In the genomic region with DNA sequence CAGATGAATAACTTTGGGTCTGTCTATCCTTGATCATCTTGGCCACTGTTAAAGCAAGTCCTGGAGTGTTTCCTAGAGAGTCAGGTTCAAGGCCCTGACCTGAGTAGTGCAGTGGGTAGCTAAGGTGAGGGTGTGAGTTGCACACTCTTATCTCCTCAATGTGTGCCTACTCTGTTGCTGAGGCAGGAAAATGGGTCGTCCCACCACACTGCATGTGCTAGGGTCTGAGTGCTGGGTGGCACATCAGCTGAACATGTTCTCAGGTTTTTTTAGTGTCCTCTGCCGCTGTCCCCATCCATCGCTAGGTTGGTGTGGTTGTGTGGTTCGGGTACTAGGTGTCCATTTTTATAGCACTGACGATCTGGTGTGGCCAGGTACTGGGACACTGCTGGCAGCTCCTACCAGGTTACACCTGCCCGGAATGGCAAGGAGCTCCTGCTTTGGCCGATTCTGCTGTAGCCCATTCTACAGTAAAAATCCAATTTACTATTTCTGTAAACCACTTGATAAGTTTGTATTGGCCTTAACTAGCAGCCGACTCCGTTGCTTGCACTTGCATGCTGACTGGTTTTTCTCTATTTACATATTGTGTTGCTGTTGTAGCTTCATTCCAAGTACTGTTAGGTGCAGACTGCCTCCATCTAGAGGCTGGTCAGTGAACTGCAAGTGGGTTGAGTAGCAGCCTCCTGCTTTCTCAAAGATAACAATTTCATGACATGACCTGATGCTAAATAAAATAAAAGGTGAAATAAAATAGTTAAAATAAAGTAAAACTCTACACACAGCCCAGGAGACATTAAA, we compare ENCODE assay signal across 8 mouse cellular contexts.
A peak's percentile ranks its signal among the peaks of the same experiment; 100 is the strongest.
DNase-seq lines count a peak whose midpoint lies in the region; ATAC-seq lines count a peak whose summit lies in the region.

No protein-coding gene starts in this region.

- no peaks in the 10 kb centered on the region for H3K9me3 ChIP-seq in forebrain, embryonic 13.5 days (replicated peaks)
- H3K9me3 ChIP-seq in midbrain, embryonic 12.5 days, result no peaks in the 10 kb centered on the region

- DNase-seq in adrenal gland, adult 18-20 months (ENCODE audit: low spot score in 2 of 2), result peak; percentile 39 to 50
- no peak for DNase-seq in adrenal gland, adult 8-10 months
- peak; percentile 24 for DNase-seq in c-Kit-positive CD71-negative TER-119-negative erythroid progenitor cells, embryonic 14.5 days (ENCODE audit: low read depth)
- DNase-seq in hindlimb bud, embryonic 11.5 days (ENCODE audit: extremely low spot score, low read depth, low spot score), result peak; percentile 20
- peak; percentile 66 to 76 for DNase-seq in left cerebral cortex, adult 18-20 months (ENCODE audit: low spot score in 2 of 2)
- DNase-seq in testis, postnatal 10 days (ENCODE audit: low spot score), result peak; percentile 75

- H3K9ac ChIP-seq in forebrain, embryonic 13.5 days, result no peak overlapping the region
- no peak overlapping the region for H3K9ac ChIP-seq in midbrain, embryonic 12.5 days (replicated peaks)

- H3K4me3 ChIP-seq in forebrain, embryonic 13.5 days, result no peak overlapping the region
- no peak overlapping the region for H3K4me3 ChIP-seq in midbrain, embryonic 12.5 days

- H3K4me2 ChIP-seq in forebrain, embryonic 13.5 days, result no peak overlapping the region
- H3K4me2 ChIP-seq in midbrain, embryonic 12.5 days (replicated peaks), result no peak overlapping the region

- no peak overlapping the region for H3K27ac ChIP-seq in forebrain, embryonic 13.5 days
- no peak overlapping the region for H3K27ac ChIP-seq in midbrain, embryonic 12.5 days (replicated peaks)

- peak; percentile 70 for ATAC-seq in forebrain, embryonic 13.5 days
- 0 out of 2 replicates have a peak, but pooled peaks have one; percentile 53 for ATAC-seq in midbrain, embryonic 12.5 days (ENCODE audit: low FRiP score, low read depth)

- WGBS in forebrain, embryonic 13.5 days, result 72% methylated on average over 9 of the region's 9 CpGs
- WGBS in midbrain, embryonic 12.5 days, result 69% methylated on average over 9 of the region's 9 CpGs

- H3K4me1 ChIP-seq in forebrain, embryonic 13.5 days, result no peaks in the 10 kb centered on the region
- no peaks in the 10 kb centered on the region for H3K4me1 ChIP-seq in midbrain, embryonic 12.5 days

- H3K27me3 ChIP-seq in forebrain, embryonic 13.5 days, result no peaks in the 10 kb centered on the region
- no peaks in the 10 kb centered on the region for H3K27me3 ChIP-seq in midbrain, embryonic 12.5 days

- H3K36me3 ChIP-seq in forebrain, embryonic 13.5 days (ENCODE audit: poor library complexity, severe bottlenecking), result no peaks in the 10 kb centered on the region
- no peaks in the 10 kb centered on the region for H3K36me3 ChIP-seq in midbrain, embryonic 12.5 days
